Mouse (Mus musculus) ES-E14 (cell line): Measurements from ENCODE around the gene Gm6525. TPM values are rescaled to one million over a fixed set of nuclear protein-coding genes. Genes with fewer than 3 reads are reported as not detected.

ENCODE experiments used
- DNase-seq: peaks from one replicate; pipeline ENCODE4 v3.0.0-alpha.2; 2013; ENCODE audit warnings: low read depth, low spot score
- H3K27ac ChIP-seq: 2 replicates; pipeline ENCODE4 v1.5.1; 2012; ENCODE audit warnings: low read depth, mild to moderate bottlenecking, low read length, moderate library complexity, mixed read lengths; ENCODE audit not compliant: poor library complexity, insufficient read depth, severe bottlenecking
- H3K36me3 ChIP-seq: 2 replicates; pipeline ENCODE4 v1.6.1; 2012; ENCODE audit warnings: mild to moderate bottlenecking, low read length, moderate library complexity, mixed read lengths; ENCODE audit not compliant: control insufficient read depth, poor library complexity, insufficient read depth, severe bottlenecking
- H3K4me1 ChIP-seq, 2 experiments: fragments of 150-350 bp in 1 of 2; sonication (generic) in 1 of 2; 2 replicates each; pipeline ENCODE4 v1.6.1; 2012; ENCODE audit warnings: low read length in 2 of 2, mild to moderate bottlenecking in 1 of 2, mixed read lengths in 1 of 2; ENCODE audit not compliant: control insufficient read depth in 2 of 2, insufficient read depth in 2 of 2, poor library complexity in 1 of 2
- H3K4me3 ChIP-seq, 2 experiments: fragments of 150-350 bp in 1 of 2; sonication (generic) in 1 of 2; 2 replicates each; pipeline ENCODE4 v1.5.1; 2012; ENCODE audit warnings: low read length in 2 of 2, low read depth in 1 of 2, mild to moderate bottlenecking in 1 of 2, mixed read lengths in 1 of 2; ENCODE audit not compliant: insufficient read depth in 1 of 2, poor library complexity in 1 of 2, severe bottlenecking in 1 of 2
- H3K9ac ChIP-seq: 2 replicates; pipeline ENCODE4 v1.6.1; 2012; ENCODE audit warnings: low read depth, mild to moderate bottlenecking, low read length, mixed read lengths; ENCODE audit not compliant: poor library complexity, insufficient read depth, severe bottlenecking
- H3K9me3 ChIP-seq: fragments of 150-350 bp; sonication (generic); 2 replicates; pipeline ENCODE4 v1.6.1; 2012; ENCODE audit warnings: low read depth, mild to moderate bottlenecking, low read length; ENCODE audit not compliant: control insufficient read depth, insufficient read depth
- CHD2 ChIP-seq: IDR thresholded peaks from 2 replicates; pipeline ENCODE4 v1.6.1; 2014; ENCODE audit warnings: mild to moderate bottlenecking, low read depth, low read length, inconsistent platforms
- HCFC1 ChIP-seq: IDR thresholded peaks from 2 replicates; pipeline ENCODE4 v1.6.1; 2012; ENCODE audit warnings: low read length, inconsistent platforms, borderline replicate concordance; ENCODE audit not compliant: insufficient read depth
- MAFK ChIP-seq: IDR thresholded peaks from 2 replicates; pipeline ENCODE4 v1.6.1; 2014; ENCODE audit warnings: mild to moderate bottlenecking, low read depth, low read length, inconsistent platforms; ENCODE audit not compliant: insufficient read depth
- ZC3H11A ChIP-seq: IDR thresholded peaks from 2 replicates; pipeline ENCODE4 v1.6.1; 2012; ENCODE audit warnings: low read depth, mild to moderate bottlenecking, inconsistent platforms, low read length, borderline replicate concordance
- ZNF384 ChIP-seq: IDR thresholded peaks from 2 replicates; pipeline ENCODE4 v1.6.1; 2012; ENCODE audit warnings: low read depth, low read length, inconsistent platforms
- in situ Hi-C, 2 experiments: fragments of 600-800 bp; cut with MboI; formaldehyde crosslinking; loops; one replicate each; pipeline ENCODE4 v1.15.1; 2025; ENCODE audit warnings: low sequenced_read_pairs in 2 of 2, inconsistent platforms in 1 of 2; ENCODE audit not compliant: unreplicated experiment in 2 of 2
- total RNA-seq: library from RNA; depleted of rRNA; stranded (reverse); fragments of 300-350 nt; gene quantifications from 2 replicates; pipeline ENCODE4 v1.2.3, GENCODE M21; 2012

Gene Gm6525
- total RNA-seq, 1 experiment: 0.27 TPM

DNA sequence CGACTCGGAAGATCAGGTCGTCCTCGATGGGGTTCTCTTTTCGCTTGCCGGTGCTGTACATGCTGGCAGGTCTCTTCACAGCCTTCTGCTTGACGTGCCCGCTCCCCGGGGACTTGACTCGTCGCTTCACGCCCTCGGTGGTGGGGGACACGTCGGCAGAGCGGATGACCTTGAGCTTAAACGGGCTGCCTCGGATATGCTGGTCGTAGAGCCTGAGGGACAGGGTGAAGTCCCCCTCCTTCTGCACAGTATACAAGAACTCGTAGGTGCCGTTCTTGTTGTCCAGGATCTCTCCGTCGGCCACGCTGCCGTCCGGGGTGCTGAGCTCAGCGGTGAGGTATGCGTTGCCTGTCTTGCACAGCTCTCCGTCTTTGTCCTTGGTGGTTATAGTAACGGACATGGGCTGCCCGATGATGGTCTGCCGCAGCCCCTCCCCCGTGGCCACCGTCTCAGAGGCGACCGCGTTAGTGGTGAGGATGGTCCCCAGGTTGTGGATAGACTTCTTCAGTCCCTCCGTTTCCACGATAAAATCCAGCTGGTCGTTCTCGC, 16.7 kb downstream of the Gm6525 start:
- peak overlapping the region; percentile 57 for H3K27ac ChIP-seq
- DNase-seq: no peak

DNA sequence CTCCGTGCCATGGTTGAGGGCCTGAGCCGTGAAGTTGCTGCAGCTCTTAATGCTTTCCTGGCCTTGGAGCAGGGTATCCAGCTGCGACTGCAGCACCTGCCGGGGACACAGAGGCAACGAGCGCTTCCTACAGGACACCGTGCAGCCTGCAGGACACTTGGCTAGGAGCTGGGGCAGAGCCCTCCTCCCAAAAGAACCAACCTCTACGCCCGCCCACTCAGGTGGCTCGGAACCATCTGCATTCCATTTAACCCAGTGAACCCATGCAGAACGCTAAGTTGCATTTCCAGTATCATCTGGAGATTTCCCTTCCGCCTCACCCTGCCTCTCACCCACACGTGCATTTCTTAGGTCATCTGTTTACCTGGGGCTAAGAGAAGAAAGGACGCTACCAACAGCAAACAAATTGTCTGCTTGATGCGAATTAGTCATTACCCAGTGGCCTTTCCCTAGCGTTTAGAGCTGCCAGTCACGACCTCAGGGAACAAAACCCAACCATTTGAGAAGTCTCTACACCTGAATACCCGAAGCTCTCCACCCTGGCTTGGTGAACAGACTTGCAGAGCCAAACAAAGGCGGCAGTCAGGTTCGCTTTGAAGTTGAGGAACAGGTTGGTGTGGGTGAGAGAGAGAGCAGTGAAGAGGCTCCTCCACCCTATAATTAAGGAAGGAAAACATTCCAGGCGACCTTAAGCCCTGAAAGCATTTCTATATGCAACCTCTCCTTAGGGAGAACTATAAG, 17.4 kb downstream of the Gm6525 start:
- H3K27ac ChIP-seq: peak overlapping the region; percentile 57
- peak overlapping the region; percentile 54 to 66 for H3K4me3 ChIP-seq
- peaks cover 14 to 20% of the 10 kb centered on the region in 2 experiments for H3K4me1 ChIP-seq
- peaks cover 2% of the 10 kb centered on the region; the same call in 1 of the 2 replicates for H3K36me3 ChIP-seq
- in situ Hi-C loops: no loop called here
- H3K9me3 ChIP-seq: no peaks in the 10 kb centered on the region
- TF ChIP-seq CHD2: no peak
- no peak for TF ChIP-seq HCFC1
- TF ChIP-seq ZNF384: no peak
- no peak for TF ChIP-seq ZC3H11A
- H3K9ac ChIP-seq: peak overlapping the region; percentile 43
- DNase-seq: peak; percentile 70

More for the DNA sequence above, 16.7 kb downstream of the Gm6525 start:
- Histone ChIP-seq H3K4me1 (peaks cover 12 to 17% of the 10 kb centered on the region in 2 experiments), H3K4me3 (peak overlapping the region; percentile 54 to 66), H3K9ac (peak overlapping the region; percentile 43), H3K36me3 (peaks cover 2% of the 10 kb centered on the region; the same call in 1 of the 2 replicates), H3K9me3 (no peaks in the 10 kb centered on the region)
- no peak for TF ChIP-seq ZNF384
- no peak for TF ChIP-seq CHD2
- TF ChIP-seq MAFK: no peak
- TF ChIP-seq HCFC1: no peak
- no peak for TF ChIP-seq ZC3H11A
- in situ Hi-C loops: no loop called here

DNA sequence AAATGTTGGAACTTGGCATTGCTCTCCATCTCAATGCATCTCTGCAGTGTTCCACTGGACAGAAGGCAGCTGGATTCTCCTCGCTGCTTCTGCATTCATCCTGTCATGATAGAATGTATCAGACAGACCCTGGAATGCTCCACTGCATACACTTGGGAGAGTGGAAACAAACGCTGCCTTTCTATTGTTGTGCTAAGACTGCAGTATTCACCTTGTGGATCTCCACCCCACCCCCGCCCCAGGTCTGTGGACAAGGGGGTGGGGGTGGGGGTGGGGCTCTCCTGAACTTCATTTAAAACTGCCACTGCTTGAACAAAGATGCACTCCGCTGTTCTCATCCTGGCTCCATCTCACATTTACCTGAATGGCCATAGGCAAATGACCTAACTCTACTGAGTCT, 20.0 kb downstream of the Gm6525 start:
- H3K27ac ChIP-seq: peak overlapping the region; percentile 68; the same call in 1 of the 2 replicates
- TF ChIP-seq CHD2 (no peak), MAFK (no peak), HCFC1 (no peak), ZC3H11A (no peak), ZNF384 (no peak)
- no peak for DNase-seq
- no peaks in the 10 kb centered on the region for H3K9me3 ChIP-seq
- in situ Hi-C loops: no loop called here
- no peak overlapping the region for H3K9ac ChIP-seq
- peaks cover 2% of the 10 kb centered on the region; the same call in 1 of the 2 replicates for H3K36me3 ChIP-seq
- H3K4me3 ChIP-seq: no peak overlapping the region
- peaks cover 14 to 18% of the 10 kb centered on the region in 2 experiments for H3K4me1 ChIP-seq

DNA sequence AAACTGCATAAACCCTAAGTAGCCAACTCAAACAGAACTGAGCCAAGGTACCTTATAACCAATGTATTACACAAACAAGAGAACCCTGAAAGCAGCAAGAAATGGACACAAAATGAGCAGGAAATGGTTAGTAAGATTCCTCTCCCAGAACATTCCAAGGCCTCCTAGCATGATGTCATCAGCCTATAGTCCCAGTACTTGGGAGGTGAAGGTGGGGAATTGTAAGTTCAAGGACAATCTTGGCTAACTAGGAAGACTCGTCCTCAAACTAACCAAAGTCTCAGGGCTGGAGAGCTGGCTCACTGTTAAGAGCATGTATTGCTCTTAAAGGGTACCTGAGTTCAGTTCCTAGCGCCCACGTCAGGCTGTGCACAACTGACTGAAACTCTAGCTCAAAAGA, 24.3 kb downstream of the Gm6525 start:
- DNase-seq: no peak
- no peaks in the 10 kb centered on the region for H3K9me3 ChIP-seq
- H3K9ac ChIP-seq: no peak overlapping the region
- in situ Hi-C loops: no loop called here
- H3K4me1 ChIP-seq: peaks cover 11 to 16% of the 10 kb centered on the region in 2 experiments
- no peak overlapping the region for H3K4me3 ChIP-seq
- H3K36me3 ChIP-seq: no peaks in the 10 kb centered on the region
- H3K27ac ChIP-seq: no peak overlapping the region
- TF ChIP-seq CHD2 (no peak), ZC3H11A (no peak), MAFK (no peak), HCFC1 (no peak), ZNF384 (no peak)
